Mouse (Mus musculus): ENCODE measurements around the gene Igfals. TPM values are rescaled to one million over a fixed set of nuclear protein-coding genes. Genes with fewer than 3 reads are reported as not detected.

Igfals gene
- polyA plus RNA-seq, 1 experiment from 2014 or later: 4.8 TPM

GRCm38 (mm10) chr17:24857831-24858470 is 7.8 kb upstream of the Igfals start:
- 86% methylated on average over 8 of the region's 8 CpGs for WGBS
- no peak overlapping the region for H3K4me2 ChIP-seq (replicated peaks; ENCODE audit: low read depth, low read length)
- ATAC-seq (no peak), DNase-seq (ENCODE audit: low spot score) (no peak)
- H3K27me3 ChIP-seq (replicated peaks; ENCODE audit: insufficient read depth, low read length): no peaks in the 10 kb centered on the region
- H3K27ac ChIP-seq (ENCODE audit: low read length): no peak overlapping the region
- H3K4me1 ChIP-seq (ENCODE audit: insufficient read depth, low read depth, low read length): no peaks in the 10 kb centered on the region
- no peak overlapping the region for H3K4me3 ChIP-seq (ENCODE audit: low read depth, low read length)
- TF ChIP-seq EP300 (IDR thresholded peaks at IDR 0.05) (no peak), CTCF (IDR thresholded peaks at IDR 0.05) (no peak)
- peaks cover 15% of the 10 kb centered on the region; the same call in 1 of the 2 replicates for H3K36me3 ChIP-seq (ENCODE audit: insufficient read depth, low read length)
- H3K9ac ChIP-seq (replicated peaks; ENCODE audit: low read depth): no peak overlapping the region
- H3K9me3 ChIP-seq (ENCODE audit: low read length): no peaks in the 10 kb centered on the region

GRCm38 (mm10) chr17:24858967-24859366 is 6.8 kb upstream of the Igfals start:
- Histone ChIP-seq H3K9ac (replicated peaks; ENCODE audit: low read depth) (no peak overlapping the region), H3K4me3 (ENCODE audit: low read depth, low read length) (no peak overlapping the region), H3K27ac (ENCODE audit: low read length) (no peak overlapping the region), H3K9me3 (ENCODE audit: low read length) (no peaks in the 10 kb centered on the region), H3K36me3 (ENCODE audit: insufficient read depth, low read length) (peaks cover 7% of the 10 kb centered on the region; the same call in 1 of the 2 replicates), H3K4me1 (ENCODE audit: insufficient read depth, low read depth, low read length) (no peaks in the 10 kb centered on the region), H3K4me2 (replicated peaks; ENCODE audit: low read depth, low read length) (no peak overlapping the region), H3K27me3 (replicated peaks; ENCODE audit: insufficient read depth, low read length) (no peaks in the 10 kb centered on the region)
- TF ChIP-seq CTCF (IDR thresholded peaks at IDR 0.05) (no peak), EP300 (IDR thresholded peaks at IDR 0.05) (no peak)
- ATAC-seq (no peak; the same call in 1 of the 2 replicates), DNase-seq (ENCODE audit: low spot score) (no peak)
- WGBS: 81% methylated on average over 6 of the region's 6 CpGs

- no peak overlapping the region for H3K4me2 ChIP-seq (replicated peaks; ENCODE audit: low read depth, low read length)
- ATAC-seq (no peak), DNase-seq (ENCODE audit: low spot score) (no peak)
- no peaks in the 10 kb centered on the region for H3K4me1 ChIP-seq (ENCODE audit: insufficient read depth, low read depth, low read length)
- TF ChIP-seq CTCF (IDR thresholded peaks at IDR 0.05): no peak
- no peak for TF ChIP-seq EP300 (IDR thresholded peaks at IDR 0.05)
- no peaks in the 10 kb centered on the region for H3K27me3 ChIP-seq (replicated peaks; ENCODE audit: insufficient read depth, low read length)
- 89% methylated on average over 8 of the region's 8 CpGs for WGBS
- no peak overlapping the region for H3K9ac ChIP-seq (replicated peaks; ENCODE audit: low read depth)
- peaks cover 7% of the 10 kb centered on the region; the same call in 1 of the 2 replicates for H3K36me3 ChIP-seq (ENCODE audit: insufficient read depth, low read length)
- H3K9me3 ChIP-seq (ENCODE audit: low read length): no peaks in the 10 kb centered on the region
- H3K27ac ChIP-seq (ENCODE audit: low read length): no peak overlapping the region
- no peak overlapping the region for H3K4me3 ChIP-seq (ENCODE audit: low read depth, low read length)
Observed at GRCm38 (mm10) chr17:24860076-24860475, 5.7 kb upstream of the Igfals start.

GRCm38 (mm10) chr17:24861785-24862184 is 4.0 kb upstream of the Igfals start:
- Histone ChIP-seq H3K27me3 (replicated peaks; ENCODE audit: insufficient read depth, low read length) (no peaks in the 10 kb centered on the region), H3K9ac (replicated peaks; ENCODE audit: low read depth) (no peak overlapping the region), H3K36me3 (ENCODE audit: insufficient read depth, low read length) (peaks cover 7% of the 10 kb centered on the region; the same call in 1 of the 2 replicates), H3K9me3 (ENCODE audit: low read length) (no peaks in the 10 kb centered on the region), H3K27ac (ENCODE audit: low read length) (no peak overlapping the region), H3K4me3 (ENCODE audit: low read depth, low read length) (no peak overlapping the region), H3K4me1 (ENCODE audit: insufficient read depth, low read depth, low read length) (no peaks in the 10 kb centered on the region), H3K4me2 (replicated peaks; ENCODE audit: low read depth, low read length) (no peak overlapping the region)
- DNase-seq (ENCODE audit: low spot score): no peak
- TF ChIP-seq EP300 (IDR thresholded peaks at IDR 0.05) (no peak), CTCF (IDR thresholded peaks at IDR 0.05) (no peak)
- WGBS: 92% methylated on average over 3 of the region's 3 CpGs
- ATAC-seq: no peak

- DNase-seq (ENCODE audit: low spot score): no peak
- Histone ChIP-seq H3K4me1 (ENCODE audit: insufficient read depth, low read depth, low read length) (no peaks in the 10 kb centered on the region), H3K36me3 (ENCODE audit: insufficient read depth, low read length) (no peaks in the 10 kb centered on the region), H3K9ac (replicated peaks; ENCODE audit: low read depth) (no peak overlapping the region), H3K27ac (ENCODE audit: low read length) (no peak overlapping the region), H3K9me3 (ENCODE audit: low read length) (no peaks in the 10 kb centered on the region), H3K4me2 (replicated peaks; ENCODE audit: low read depth, low read length) (no peak overlapping the region), H3K4me3 (ENCODE audit: low read depth, low read length) (no peak overlapping the region), H3K27me3 (replicated peaks; ENCODE audit: insufficient read depth, low read length) (no peaks in the 10 kb centered on the region)
- no peak for ATAC-seq
- 90% methylated on average over 10 of the region's 10 CpGs for WGBS
- TF ChIP-seq EP300 (IDR thresholded peaks at IDR 0.05): no peak
- TF ChIP-seq CTCF (IDR thresholded peaks at IDR 0.05): no peak
Observed at GRCm38 (mm10) chr17:24867914-24868313, 2.1 kb downstream of the Igfals start.

- 41% methylated on average over 4 of the region's 4 CpGs for WGBS
Observed at GRCm38 (mm10) chr17:24873695-24874404, 8.1 kb downstream of the Igfals start.

More at GRCm38 (mm10) chr17:24873695-24874404, 8.1 kb downstream of the Igfals start:
- TF ChIP-seq EP300 (IDR thresholded peaks at IDR 0.05): no peak
- no peak for TF ChIP-seq CTCF (IDR thresholded peaks at IDR 0.05)
- Histone ChIP-seq H3K4me1 (ENCODE audit: insufficient read depth, low read depth, low read length) (no peaks in the 10 kb centered on the region), H3K9me3 (ENCODE audit: low read length) (no peaks in the 10 kb centered on the region), H3K36me3 (ENCODE audit: insufficient read depth, low read length) (no peaks in the 10 kb centered on the region), H3K4me3 (ENCODE audit: low read depth, low read length) (no peak overlapping the region), H3K27me3 (replicated peaks; ENCODE audit: insufficient read depth, low read length) (no peaks in the 10 kb centered on the region), H3K4me2 (replicated peaks; ENCODE audit: low read depth, low read length) (no peak overlapping the region), H3K27ac (ENCODE audit: low read length) (no peak overlapping the region), H3K9ac (replicated peaks; ENCODE audit: low read depth) (no peak overlapping the region)
- no peak for DNase-seq (ENCODE audit: low spot score)
- no peak for ATAC-seq
